Mouse (Mus musculus) right cerebral cortex, postnatal 10 days (tissue): Measurements from ENCODE around the gene Samt1.
"Not testable (repeated sequence)": the region's sequence is repeated elsewhere in the genome, so short reads cannot be mapped to it uniquely, and the experiment has no call there.

Source experiments
- DNase-seq, 2 experiments: peaks; one replicate each; pipeline ENCODE4 v3.0.0; 2021; ENCODE audit warnings: low spot score in 2 of 2

Gene Samt1

DNA sequence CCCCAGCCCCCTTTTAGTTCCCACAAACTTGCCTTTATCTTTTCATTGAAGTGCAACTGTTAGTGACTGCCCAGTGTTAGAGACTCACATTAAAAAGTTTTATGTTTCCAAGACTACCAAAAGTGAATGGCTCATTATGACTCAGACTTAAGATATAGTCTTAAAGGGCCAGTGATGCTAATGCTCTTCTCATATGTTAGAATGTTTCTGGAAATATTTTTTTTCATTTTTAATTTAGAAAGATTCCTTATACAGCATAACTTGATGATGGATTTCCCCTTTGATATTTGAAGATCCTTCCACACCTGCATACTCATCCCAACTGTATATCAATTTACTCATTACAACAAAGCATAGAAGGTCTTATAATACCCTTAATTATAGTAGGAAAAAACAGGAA lies at the start of gene Samt1:
Samt1 (minus strand) TSS at position 101 of the 400 bp plus-strand sequence.
- not testable (repeated sequence) for DNase-seq

DNA sequence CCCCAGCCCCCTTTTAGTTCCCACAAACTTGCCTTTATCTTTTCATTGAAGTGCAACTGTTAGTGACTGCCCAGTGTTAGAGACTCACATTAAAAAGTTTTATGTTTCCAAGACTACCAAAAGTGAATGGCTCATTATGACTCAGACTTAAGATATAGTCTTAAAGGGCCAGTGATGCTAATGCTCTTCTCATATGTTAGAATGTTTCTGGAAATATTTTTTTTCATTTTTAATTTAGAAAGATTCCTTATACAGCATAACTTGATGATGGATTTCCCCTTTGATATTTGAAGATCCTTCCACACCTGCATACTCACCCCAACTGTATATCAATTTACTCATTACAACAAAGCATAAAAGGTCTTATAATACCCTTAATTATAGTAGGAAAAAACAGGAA lies 42.5 kb upstream of the Samt1 start, which contains the start of gene Gm10057:
Gm10057 (minus strand) TSS at position 101 of the 400 bp plus-strand sequence.
- not testable (repeated sequence) for DNase-seq

DNA sequence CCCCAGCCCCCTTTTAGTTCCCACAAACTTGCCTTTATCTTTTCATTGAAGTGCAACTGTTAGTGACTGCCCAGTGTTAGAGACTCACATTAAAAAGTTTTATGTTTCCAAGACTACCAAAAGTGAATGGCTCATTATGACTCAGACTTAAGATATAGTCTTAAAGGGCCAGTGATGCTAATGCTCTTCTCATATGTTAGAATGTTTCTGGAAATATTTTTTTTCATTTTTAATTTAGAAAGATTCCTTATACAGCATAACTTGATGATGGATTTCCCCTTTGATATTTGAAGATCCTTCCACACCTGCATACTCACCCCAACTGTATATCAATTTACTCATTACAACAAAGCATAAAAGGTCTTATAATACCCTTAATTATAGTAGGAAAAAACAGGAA lies 21.3 kb upstream of the Samt1 start, which contains the start of gene 4921511M17Rik:
4921511M17Rik (minus strand) TSS at position 101 of the 400 bp plus-strand sequence.
- DNase-seq, result not testable (repeated sequence)

GRCm38 (mm10) chrX:153976914-153977313 lies 35.5 kb downstream of the Samt1 start:
- DNase-seq, result not testable (repeated sequence)

DNA sequence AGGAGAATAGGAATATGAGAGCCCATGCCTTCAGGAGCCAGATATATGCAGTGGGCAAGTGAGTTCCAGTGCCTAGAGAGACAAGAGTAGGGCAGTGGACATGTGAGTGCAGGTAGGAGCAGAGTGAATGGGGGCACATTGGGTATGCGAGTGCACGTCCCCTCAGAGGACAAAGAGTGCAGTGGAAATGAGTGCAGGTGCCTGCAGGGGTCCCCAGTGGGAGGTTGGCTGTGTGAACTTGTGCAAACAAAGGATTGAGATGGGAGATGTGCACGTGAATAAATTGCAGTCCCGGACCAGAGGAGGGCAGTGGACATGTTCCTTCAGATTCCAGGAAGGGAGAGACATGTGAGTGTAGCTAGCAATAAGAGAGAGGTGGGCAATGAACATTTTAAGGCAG lies 36.0 kb downstream of the Samt1 start:
- not testable (repeated sequence) for DNase-seq

DNA sequence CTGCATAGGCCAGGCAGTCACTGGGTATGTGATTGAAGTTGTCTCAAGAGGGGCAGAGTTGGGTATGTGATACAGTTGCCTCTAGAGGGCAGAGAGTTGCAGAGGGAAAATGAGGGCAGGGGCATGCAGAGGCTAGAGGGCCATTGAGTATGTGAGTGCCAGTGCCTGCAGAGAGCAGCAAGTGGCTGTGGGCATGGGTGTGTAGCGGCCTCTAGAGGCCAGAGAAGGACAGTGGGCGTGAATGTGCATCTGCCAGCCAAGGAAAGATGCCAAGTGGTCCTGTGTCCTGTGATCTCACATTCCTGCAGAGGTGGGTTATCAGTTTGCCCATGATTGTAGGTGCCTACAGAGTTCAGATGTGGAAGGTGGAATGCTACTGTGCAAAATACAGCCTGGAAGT lies 38.0 kb downstream of the Samt1 start:
- no peak for DNase-seq

- not testable (repeated sequence) for DNase-seq
Measured at GRCm38 (mm10) chrX:153952866-153953265, 59.6 kb downstream of the Samt1 start.
